Mouse (Mus musculus) hindbrain, embryonic 15.5 days (tissue): ENCODE results near the gene Trmu. TPM values are rescaled to one million over a fixed set of nuclear protein-coding genes. Genes with fewer than 3 reads are reported as not detected.

Experiments
- ATAC-seq: fragments of 200-750 bp; cut with Nextera tagmentation; 2 replicates; pipeline ENCODE4 v1.8.0; 2017; ENCODE audit warnings: low read depth, moderate number of reproducible peaks, moderate TSS enrichment; ENCODE audit not compliant: low FRiP score
- H3K27ac ChIP-seq: fragments of 300-500 bp; sonication (generic); replicated peaks from 2 replicates; pipeline ENCODE4 v1.5.1; 2015; ENCODE audit warnings: mild to moderate bottlenecking, inconsistent platforms
- H3K27me3 ChIP-seq: fragments of 300-500 bp; sonication (generic); 2 replicates; pipeline ENCODE4 v1.6.1; 2015; ENCODE audit warnings: control low read depth, inconsistent platforms
- H3K36me3 ChIP-seq: fragments of 300-500 bp; sonication (generic); 2 replicates; pipeline ENCODE4 v1.6.1; 2015; ENCODE audit warnings: control low read depth, inconsistent platforms
- H3K4me1 ChIP-seq: fragments of 300-500 bp; sonication (generic); replicated peaks from 2 replicates; pipeline ENCODE4 v1.6.1; 2015; ENCODE audit warnings: control low read depth, inconsistent platforms
- H3K4me2 ChIP-seq: fragments of 300-500 bp; sonication (generic); 2 replicates; pipeline ENCODE4 v1.6.1; 2015; ENCODE audit warnings: moderate library complexity, mild to moderate bottlenecking, inconsistent platforms
- H3K4me3 ChIP-seq: fragments of 300-500 bp; sonication (generic); 2 replicates; pipeline ENCODE4 v1.5.1; 2015; ENCODE audit warnings: mild to moderate bottlenecking, inconsistent platforms
- H3K9ac ChIP-seq: fragments of 300-500 bp; sonication (generic); 2 replicates; pipeline ENCODE4 v1.6.1; 2015; ENCODE audit warnings: inconsistent platforms
- H3K9me3 ChIP-seq: fragments of 300-500 bp; sonication (generic); 2 replicates; pipeline ENCODE4 v1.6.1; 2016; ENCODE audit warnings: control low read depth, inconsistent platforms
- WGBS: fragments of 180-500 bp; shearing (Covaris S2); methylation state at CpG from one replicate; pipeline ENCODE4 v1.1.7; 2015; 5-methylcytosine and 5-hydroxymethylcytosine counted together
- polyA plus RNA-seq: library from polyadenylated mRNA; unstranded; fragments of >200 nt; fragmentation: Nextera tagmentation; extraction: Ambion mirVana; gene quantifications from 2 replicates; pipeline ENCODE4 v1.2.1, GENCODE M21; 2015

Trmu gene
- 45.7 and 50.8 TPM in 2 replicates for polyA plus RNA-seq

- Histone ChIP-seq H3K27me3 (no peaks in the 10 kb centered on the region), H3K4me1 (peaks cover 23% of the 10 kb centered on the region), H3K9ac (peak within 1 kb of the TSS; percentile 67), H3K4me2 (peak within 1 kb of the TSS; percentile 92), H3K4me3 (peak within 1 kb of the TSS; percentile 57), H3K27ac (peak within 1 kb of the TSS; percentile 88), H3K36me3 (peaks cover 11% of the 10 kb centered on the region), H3K9me3 (no peaks in the 10 kb centered on the region)
- under 1% methylated on average over 47 of the region's 50 CpGs for WGBS
- ATAC-seq, result peak; percentile 98
Observed at GRCm38 (mm10) chr15:85878848-85879497, at the start of gene Trmu. Gene Trmu (plus strand): TSS chr15:85879312.

GRCm38 (mm10) chr15:85829470-85829869 lies 49.6 kb upstream of the Trmu start:
- H3K27me3 ChIP-seq, result no peaks in the 10 kb centered on the region
- H3K9ac ChIP-seq, result no peak overlapping the region
- H3K4me1 ChIP-seq, result peaks cover 14% of the 10 kb centered on the region
- no peak overlapping the region for H3K27ac ChIP-seq
- ATAC-seq, result no peak
- H3K9me3 ChIP-seq, result no peaks in the 10 kb centered on the region
- no peak overlapping the region for H3K4me3 ChIP-seq
- no peak overlapping the region for H3K4me2 ChIP-seq
- no peaks in the 10 kb centered on the region for H3K36me3 ChIP-seq
- 71% methylated on average over 5 of the region's 5 CpGs for WGBS

DNA sequence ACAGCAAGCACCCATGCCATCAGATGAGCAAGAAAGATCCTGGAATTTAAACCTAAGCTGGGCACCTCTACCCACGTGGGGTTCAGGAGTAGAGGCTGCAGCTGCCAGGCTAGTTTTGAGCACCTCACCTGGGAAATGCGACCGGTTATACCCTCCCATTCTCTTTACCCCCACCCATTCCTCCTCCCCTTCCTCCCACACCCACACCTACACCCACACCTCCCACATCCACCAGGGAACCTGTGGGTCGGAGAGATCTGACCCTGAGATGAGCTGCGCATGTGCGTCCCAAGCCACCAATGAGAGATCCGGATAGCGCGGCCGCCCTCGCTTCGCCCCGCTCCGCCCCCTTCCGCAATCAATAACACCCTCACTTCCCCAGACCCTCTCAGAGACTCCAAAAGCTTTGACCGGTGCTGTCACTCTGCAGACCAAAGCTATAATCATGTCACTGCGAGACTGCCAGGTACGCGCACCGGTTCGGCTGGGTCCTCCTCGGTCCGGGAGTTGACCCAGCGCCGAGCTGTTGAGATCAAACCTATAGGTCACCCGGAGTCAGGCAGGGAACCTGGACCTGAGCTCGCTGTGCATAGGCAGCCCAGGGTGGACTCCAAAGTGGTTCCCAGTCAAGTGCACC lies 47.0 kb upstream of the Trmu start, which contains the start of gene Ttc38:
Gene Ttc38, plus strand, starts transcription at position 353 of the 637 bp plus-strand sequence.
- H3K27ac ChIP-seq, result peak within 1 kb of the TSS; percentile 46; the same call in 1 of the 2 replicates
- peak within 1 kb of the TSS; percentile 59 for H3K9ac ChIP-seq
- peak; percentile 94 for ATAC-seq
- H3K36me3 ChIP-seq, result no peaks in the 10 kb centered on the region
- H3K27me3 ChIP-seq, result no peaks in the 10 kb centered on the region
- H3K4me1 ChIP-seq, result peaks cover 14% of the 10 kb centered on the region
- peak within 1 kb of the TSS; percentile 63 for H3K4me3 ChIP-seq
- H3K9me3 ChIP-seq, result no peaks in the 10 kb centered on the region
- peak within 1 kb of the TSS; percentile 94 for H3K4me2 ChIP-seq
- WGBS, result under 1% methylated on average over 27 of the region's 27 CpGs

GRCm38 (mm10) chr15:85832599-85832998 lies 46.5 kb upstream of the Trmu start:
- 53% methylated on average over 8 of the region's 8 CpGs for WGBS
- Histone ChIP-seq H3K4me2 (peak overlapping the region; percentile 94), H3K9ac (peak overlapping the region; percentile 59), H3K36me3 (no peaks in the 10 kb centered on the region), H3K27me3 (no peaks in the 10 kb centered on the region), H3K9me3 (no peaks in the 10 kb centered on the region), H3K27ac (no peak overlapping the region), H3K4me1 (peaks cover 14% of the 10 kb centered on the region), H3K4me3 (peak overlapping the region; percentile 63)
- no peak for ATAC-seq

DNA sequence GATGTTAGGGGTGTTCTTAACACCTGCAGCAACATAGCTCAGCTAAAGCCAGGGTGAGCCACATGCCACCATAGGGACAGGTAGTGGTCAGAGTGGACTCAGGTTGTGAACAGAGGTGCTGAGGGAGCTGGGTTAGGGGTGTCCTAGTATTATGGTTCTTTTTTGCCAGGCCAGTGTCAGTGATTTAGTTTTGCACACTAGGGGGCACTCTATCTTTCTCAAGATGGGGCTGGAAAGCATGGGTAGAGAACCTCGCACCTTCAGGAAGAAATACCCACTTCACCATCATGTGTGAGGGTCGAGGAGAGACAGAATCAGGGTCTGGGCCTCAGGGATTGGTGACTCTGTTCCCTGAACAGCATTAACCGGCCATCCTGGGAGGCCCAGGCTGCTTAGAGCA lies 43.8 kb upstream of the Trmu start:
- Histone ChIP-seq H3K27me3 (no peaks in the 10 kb centered on the region), H3K9ac (no peak overlapping the region), H3K4me2 (no peak overlapping the region), H3K4me1 (peaks cover 14% of the 10 kb centered on the region), H3K36me3 (no peaks in the 10 kb centered on the region), H3K27ac (no peak overlapping the region), H3K9me3 (no peaks in the 10 kb centered on the region), H3K4me3 (no peak overlapping the region)
- no peak for ATAC-seq
- WGBS, result 68% methylated on average over 3 of the region's 3 CpGs

GRCm38 (mm10) chr15:85836887-85837286 lies 42.2 kb upstream of the Trmu start:
- H3K4me2 ChIP-seq, result no peak overlapping the region
- 98% methylated on average over 5 of the region's 5 CpGs for WGBS
- no peaks in the 10 kb centered on the region for H3K9me3 ChIP-seq
- H3K9ac ChIP-seq, result no peak overlapping the region
- H3K36me3 ChIP-seq, result no peaks in the 10 kb centered on the region
- H3K27me3 ChIP-seq, result no peaks in the 10 kb centered on the region
- peaks cover 8% of the 10 kb centered on the region for H3K4me1 ChIP-seq
- no peak overlapping the region for H3K27ac ChIP-seq
- H3K4me3 ChIP-seq, result no peak overlapping the region
- ATAC-seq, result no peak

DNA sequence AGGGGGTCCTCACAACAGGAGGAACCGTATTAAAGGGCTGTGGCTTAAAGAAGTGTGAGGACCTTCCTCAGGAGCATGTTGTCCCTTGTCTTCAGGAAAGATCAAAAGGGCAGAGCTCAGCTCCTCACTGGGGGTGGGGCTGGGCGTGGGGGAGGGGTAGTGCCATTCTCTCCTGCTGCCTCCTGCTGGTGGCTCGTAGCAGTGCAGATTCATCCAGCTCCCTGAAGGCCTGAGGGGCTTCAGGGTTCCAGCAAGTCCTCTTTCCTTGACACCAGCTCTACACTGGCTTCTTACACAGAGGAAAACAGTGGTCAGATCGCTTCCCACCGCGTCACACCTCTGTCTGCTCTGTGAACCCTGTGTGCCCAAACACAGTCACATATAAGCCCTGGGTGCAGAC lies 38.1 kb upstream of the Trmu start:
- H3K27me3 ChIP-seq, result no peaks in the 10 kb centered on the region
- no peak for ATAC-seq
- no peak overlapping the region for H3K27ac ChIP-seq
- H3K4me3 ChIP-seq, result no peak overlapping the region
- no peak overlapping the region for H3K9ac ChIP-seq
- 36% methylated on average over 6 of the region's 6 CpGs for WGBS
- no peak overlapping the region for H3K4me2 ChIP-seq
- H3K36me3 ChIP-seq, result no peaks in the 10 kb centered on the region
- H3K4me1 ChIP-seq, result no peaks in the 10 kb centered on the region
- H3K9me3 ChIP-seq, result no peaks in the 10 kb centered on the region

DNA sequence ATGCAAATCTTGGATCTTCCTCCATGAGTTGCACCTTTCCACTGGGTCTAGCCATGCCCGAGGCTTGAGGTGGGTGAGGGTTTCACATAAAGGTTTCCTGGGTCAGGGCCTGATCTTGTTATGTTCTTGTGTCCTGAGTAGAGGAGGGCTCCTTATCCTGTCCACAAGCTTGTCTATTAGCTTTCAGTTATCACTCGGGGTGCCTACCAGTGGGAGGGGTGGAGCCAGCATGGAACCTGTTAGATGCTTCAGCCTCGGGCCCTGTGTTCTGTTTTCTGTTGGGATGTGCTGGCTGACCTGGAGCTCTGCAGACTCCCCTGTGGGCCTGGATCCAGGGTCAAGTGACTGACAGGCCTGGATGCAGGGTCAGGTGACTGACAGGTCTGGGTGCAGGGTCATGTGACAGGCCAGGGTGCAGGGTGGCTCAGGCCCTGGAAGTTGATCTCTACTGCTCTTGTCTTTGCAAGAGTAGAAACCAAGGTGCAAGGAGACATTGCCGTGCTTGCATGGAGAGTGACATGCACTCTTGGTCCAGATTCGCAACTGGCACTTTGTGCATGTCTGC lies 37.2 kb upstream of the Trmu start:
- Histone ChIP-seq H3K27me3 (no peaks in the 10 kb centered on the region), H3K4me1 (no peaks in the 10 kb centered on the region), H3K36me3 (no peaks in the 10 kb centered on the region), H3K9me3 (no peaks in the 10 kb centered on the region), H3K9ac (no peak overlapping the region), H3K27ac (no peak overlapping the region), H3K4me2 (no peak overlapping the region), H3K4me3 (no peak overlapping the region)
- 82% methylated on average over 5 of the region's 5 CpGs for WGBS
- ATAC-seq, result no peak

- no peaks in the 10 kb centered on the region for H3K27me3 ChIP-seq
- no peak for ATAC-seq
- H3K4me3 ChIP-seq, result no peak overlapping the region
- H3K36me3 ChIP-seq, result no peaks in the 10 kb centered on the region
- H3K4me1 ChIP-seq, result no peaks in the 10 kb centered on the region
- H3K4me2 ChIP-seq, result no peak overlapping the region
- H3K9ac ChIP-seq, result no peak overlapping the region
- no peaks in the 10 kb centered on the region for H3K9me3 ChIP-seq
- H3K27ac ChIP-seq, result no peak overlapping the region
Observed at GRCm38 (mm10) chr15:85845071-85845470, 34.0 kb upstream of the Trmu start.

GRCm38 (mm10) chr15:85851656-85852392 lies 27.3 kb upstream of the Trmu start:
- H3K9me3 ChIP-seq, result no peaks in the 10 kb centered on the region
- H3K36me3 ChIP-seq, result no peaks in the 10 kb centered on the region
- WGBS, result 78% methylated on average over 12 of the region's 12 CpGs
- no peak overlapping the region for H3K9ac ChIP-seq
- no peak overlapping the region for H3K4me2 ChIP-seq
- no peaks in the 10 kb centered on the region for H3K4me1 ChIP-seq
- no peak for ATAC-seq
- no peak overlapping the region for H3K27ac ChIP-seq
- H3K4me3 ChIP-seq, result no peak overlapping the region
- H3K27me3 ChIP-seq, result no peaks in the 10 kb centered on the region

DNA sequence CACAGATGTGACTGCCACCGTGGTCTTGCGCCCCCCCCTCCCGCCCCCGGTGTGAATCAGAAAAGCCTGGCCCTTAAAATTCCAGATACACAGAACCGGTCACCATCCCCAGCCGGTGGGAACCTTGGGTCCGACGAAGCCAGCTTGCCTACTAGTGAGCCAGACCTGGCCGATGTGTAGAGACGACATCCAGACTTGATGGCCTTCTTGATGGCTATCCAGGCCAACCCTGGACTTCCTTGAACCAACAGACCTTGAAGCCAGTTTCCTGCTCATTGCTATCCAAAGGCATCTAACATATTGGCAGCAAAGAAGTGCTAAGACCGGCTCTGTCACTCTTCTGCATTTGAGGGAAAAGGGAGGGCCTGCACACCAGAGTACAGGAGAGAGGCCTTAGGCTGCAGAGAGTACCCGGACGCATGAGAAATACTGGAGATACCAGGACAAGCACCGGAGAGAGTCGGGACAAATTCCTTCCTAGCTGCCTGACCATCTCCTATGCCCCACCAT lies 20.1 kb upstream of the Trmu start:
- 12% methylated on average over 15 of the region's 15 CpGs for WGBS
- no peak for ATAC-seq
- Histone ChIP-seq H3K27ac (peak overlapping the region; percentile 83), H3K9ac (peak overlapping the region; percentile 85), H3K4me2 (peak overlapping the region; percentile 85), H3K9me3 (no peaks in the 10 kb centered on the region), H3K4me1 (peaks cover 25% of the 10 kb centered on the region), H3K36me3 (no peaks in the 10 kb centered on the region), H3K27me3 (no peaks in the 10 kb centered on the region), H3K4me3 (peak overlapping the region; percentile 55)
